Mouse (Mus musculus) layer of hippocampus, postnatal 14 days (tissue): ENCODE results near the gene Mrpl49. TPM values are rescaled to one million over a fixed set of nuclear protein-coding genes. Genes with fewer than 3 reads are reported as not detected.

Experiments used
- DNase-seq, 2 experiments: peaks; one replicate each; pipeline ENCODE4 v3.0.0; 2021 to 2022; ENCODE audit warnings: low spot score in 2 of 2, mixed read lengths in 1 of 2
- total RNA-seq, 2 experiments: library from RNA; stranded (reverse); gene quantifications; 2 replicates each; pipeline ENCODE4 v1.2.3; 2021

The Mrpl49 gene
- total RNA-seq, 2 experiments from 2014 or later, result 39.9 to 50.8 TPM

GRCm38 (mm10) chr19:6067724-6068415 is 10.3 kb upstream of the Mrpl49 start, which contains the start of gene Tm7sf2:
Gene Tm7sf2, minus strand, starts transcription at chr19:6068373.
- peak; percentile 86 to 93 for DNase-seq

DNA sequence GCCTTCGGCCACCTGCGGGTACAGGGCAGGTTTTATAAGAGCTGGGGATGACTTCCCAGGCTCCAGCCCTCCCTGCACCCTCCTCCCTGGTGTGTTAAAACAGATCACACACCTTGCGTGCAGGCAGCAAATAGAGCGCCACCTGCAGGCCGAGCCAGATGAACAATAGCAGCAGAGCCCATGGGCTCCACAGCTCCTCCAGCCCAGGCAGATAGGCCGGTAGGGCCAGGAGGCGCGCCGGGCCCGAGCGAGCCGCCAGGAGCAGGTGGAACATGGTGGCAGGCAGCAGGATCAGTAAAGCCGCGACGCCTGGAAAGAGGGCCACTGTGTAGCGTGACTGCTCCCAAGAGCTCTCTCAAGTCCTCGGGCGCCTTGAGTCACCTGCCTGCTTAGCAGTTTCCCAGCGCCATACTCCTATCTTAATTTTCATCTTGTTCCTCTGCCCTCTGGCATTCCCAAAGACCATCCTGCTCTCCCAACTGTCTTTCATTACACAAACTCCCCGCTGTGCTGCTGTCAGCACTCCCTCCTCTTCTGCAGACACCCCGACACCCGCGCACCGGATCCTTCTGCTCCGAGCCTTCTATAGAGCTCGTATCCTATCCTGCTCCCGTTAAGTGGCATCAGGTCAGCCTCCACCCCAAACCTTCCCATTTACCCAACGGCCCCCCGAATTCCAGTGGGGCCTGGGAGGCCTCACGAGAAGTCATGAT is 9.6 kb upstream of the Mrpl49 start:
- DNase-seq, result peak; percentile 82 to 87

GRCm38 (mm10) chr19:6066571-6066970 is 9.0 kb upstream of the Mrpl49 start:
- no peak for DNase-seq

DNA sequence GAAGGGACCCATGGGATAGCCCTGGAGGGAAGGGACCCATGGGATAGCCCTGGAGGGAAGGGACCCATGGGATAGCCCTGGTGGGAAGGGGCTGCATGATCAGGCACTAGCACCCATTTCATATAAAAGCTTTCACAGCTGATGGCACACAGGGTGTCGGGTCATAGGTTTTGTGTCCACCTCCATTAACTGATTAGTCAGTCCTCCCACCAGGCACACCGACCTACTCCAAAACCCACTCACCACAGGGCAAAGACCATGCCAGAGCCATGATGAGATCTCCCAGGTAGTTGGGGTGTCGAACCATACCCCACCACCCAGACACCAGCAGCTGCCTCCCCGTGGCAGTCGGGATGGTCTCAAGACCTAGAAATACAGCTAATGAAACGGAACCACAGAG is 5.5 kb upstream of the Mrpl49 start:
- DNase-seq, result no peak

DNA sequence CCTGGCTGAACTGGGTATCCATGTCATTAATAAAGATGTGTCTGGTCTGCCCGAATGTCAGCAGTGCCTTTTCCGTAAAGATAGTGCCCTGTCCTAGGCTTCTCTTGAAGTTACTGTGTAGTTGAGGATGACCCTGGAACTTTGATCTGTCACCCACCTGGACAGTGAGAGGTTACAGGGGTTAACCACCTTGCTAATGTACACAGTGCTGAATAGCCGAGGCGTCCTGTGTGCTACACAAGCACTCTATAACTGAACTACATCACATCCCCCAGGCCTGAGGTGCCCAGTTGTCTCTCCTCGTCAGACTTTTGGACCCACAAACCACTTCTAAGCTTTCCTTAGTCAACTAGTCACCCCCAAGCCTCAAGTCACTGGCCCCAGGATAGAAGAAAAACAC is 4.8 kb upstream of the Mrpl49 start:
- DNase-seq, result no peak

DNA sequence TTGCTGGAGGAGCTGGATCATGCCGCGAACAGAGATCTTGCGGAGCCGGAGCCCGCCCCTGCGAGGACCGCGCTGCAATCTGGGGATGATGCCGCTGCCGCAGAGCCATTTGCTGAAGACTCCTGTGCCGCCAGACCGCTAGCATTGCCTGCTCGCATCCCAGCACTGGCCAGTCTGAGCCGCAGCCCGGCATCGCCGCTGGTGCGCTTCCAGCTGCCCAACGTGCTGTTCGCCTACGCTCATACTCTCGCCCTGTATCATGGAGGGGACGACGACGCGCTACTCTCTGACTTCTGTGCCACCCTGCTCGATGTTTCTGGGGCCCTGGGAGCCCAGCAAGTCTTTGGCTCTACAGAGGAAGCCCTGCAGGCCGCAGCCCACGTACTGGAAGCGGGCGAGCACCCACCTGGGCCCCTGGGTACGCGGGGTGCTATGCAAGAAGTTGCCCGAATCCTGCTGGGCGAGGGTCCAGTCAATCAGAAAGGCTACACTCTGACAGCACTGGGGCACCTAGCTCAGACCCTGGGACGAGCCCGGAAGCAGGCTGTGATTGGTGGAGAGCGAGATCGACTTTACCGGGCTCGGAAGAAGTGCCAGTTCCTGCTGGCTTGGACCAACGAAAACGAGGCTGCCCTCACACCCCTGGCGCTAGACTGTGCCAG is 4.2 kb upstream of the Mrpl49 start:
- DNase-seq, result peak in 1 of 2 experiments; percentile 36

GRCm38 (mm10) chr19:6061021-6061533 is 3.5 kb upstream of the Mrpl49 start, which contains the start of gene Znhit2:
Gene Znhit2, plus strand, starts transcription at chr19:6061192.
- DNase-seq, result peak; percentile 90 to 96

DNA sequence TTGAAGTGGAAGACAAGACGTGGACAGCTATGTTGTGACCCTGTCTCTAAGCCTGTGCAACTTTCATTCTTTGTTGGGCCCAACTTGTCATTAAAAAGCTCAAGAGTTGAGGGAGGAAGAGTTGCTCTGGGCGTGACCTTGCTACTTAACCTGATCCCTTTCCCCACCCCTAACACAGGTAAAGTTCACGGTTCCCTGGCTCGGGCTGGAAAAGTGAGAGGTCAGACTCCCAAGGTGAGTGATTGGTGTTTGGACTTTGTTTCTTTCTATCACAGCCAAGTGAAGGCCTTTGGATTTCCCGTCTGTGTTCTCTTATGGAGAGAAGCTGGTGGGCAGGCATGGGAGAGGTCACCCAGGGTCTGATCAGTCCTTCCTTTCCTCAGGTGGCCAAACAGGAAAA is 1.4 kb upstream of the Mrpl49 start:
- DNase-seq, result no peak

GRCm38 (mm10) chr19:6058513-6058912 is 928 bp upstream of the Mrpl49 start:
- DNase-seq, result no peak

DNA sequence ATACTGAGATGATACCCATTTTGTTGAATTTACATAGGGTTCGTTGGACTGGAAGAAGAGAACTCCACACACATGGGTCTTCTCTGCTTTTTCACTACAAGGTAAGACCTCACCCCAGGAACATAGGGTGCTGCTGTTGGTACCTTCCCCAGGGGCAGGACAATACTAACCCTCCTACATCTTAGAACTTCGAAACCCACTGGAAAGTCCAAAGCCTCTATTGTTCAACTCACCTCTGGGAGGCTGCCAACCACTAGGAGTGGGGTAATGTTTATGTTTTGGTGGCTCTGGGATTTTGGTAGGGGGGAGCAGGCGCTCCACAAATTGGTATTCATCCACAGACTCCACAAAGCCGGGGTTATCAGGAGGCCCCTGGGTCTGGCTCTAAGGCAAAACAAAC is 889 bp downstream of the Mrpl49 start:
- no peak for DNase-seq

DNA sequence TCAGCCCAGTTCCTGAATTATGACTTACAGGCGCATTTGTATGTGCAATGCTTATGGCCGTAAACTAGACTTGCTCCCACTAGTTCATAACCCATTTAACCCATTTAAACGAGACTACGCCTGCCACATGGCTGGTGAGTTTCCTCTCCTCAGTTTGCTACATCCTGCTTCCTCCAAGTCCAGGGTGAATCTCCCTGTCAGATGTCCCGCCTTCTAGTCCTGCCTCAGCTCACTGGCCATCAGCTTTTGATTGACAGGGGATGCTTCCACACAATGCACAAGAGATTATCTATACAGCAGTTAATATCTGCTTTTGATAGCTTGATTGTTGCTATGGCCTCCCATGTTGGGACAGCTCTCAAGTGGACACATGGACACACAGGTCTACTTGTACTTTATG is 3.3 kb downstream of the Mrpl49 start:
- DNase-seq, result no peak

DNA sequence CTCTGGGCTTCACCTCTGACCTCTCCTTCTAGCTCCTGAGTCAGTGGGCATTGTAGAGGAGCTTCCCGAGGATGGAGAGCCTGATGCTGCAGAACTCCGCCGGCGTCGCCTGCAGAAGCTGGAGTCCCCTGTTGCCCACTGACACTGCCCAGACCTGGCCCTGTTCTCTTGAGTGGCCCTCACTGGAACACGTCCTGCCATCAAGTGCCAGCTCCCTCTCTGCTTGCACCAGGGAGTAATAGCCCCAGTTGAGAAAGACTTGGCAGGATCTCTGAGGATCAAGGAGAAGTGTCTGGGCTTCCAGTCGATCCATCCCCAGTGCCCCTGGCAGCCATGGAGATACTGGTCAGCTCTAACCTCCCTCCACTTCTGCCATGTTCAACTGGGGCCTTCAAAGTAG is 5.1 kb downstream of the Mrpl49 start:
- no peak for DNase-seq

GRCm38 (mm10) chr19:6048681-6049410 is 8.7 kb downstream of the Mrpl49 start:
- no peak for DNase-seq

- DNase-seq, result no peak
Observed at GRCm38 (mm10) chr19:6047899-6048166, 9.8 kb downstream of the Mrpl49 start.

GRCm38 (mm10) chr19:6047154-6047898 is 10.3 kb downstream of the Mrpl49 start:
- DNase-seq, result peak in 1 of 2 experiments; percentile 26

- DNase-seq, result peak; percentile 92 to 95
Observed at GRCm38 (mm10) chr19:6046294-6047153, 11.1 kb downstream of the Mrpl49 start, which contains the start of gene Syvn1. Gene Syvn1, plus strand, starts transcription at chr19:6046576.

DNA sequence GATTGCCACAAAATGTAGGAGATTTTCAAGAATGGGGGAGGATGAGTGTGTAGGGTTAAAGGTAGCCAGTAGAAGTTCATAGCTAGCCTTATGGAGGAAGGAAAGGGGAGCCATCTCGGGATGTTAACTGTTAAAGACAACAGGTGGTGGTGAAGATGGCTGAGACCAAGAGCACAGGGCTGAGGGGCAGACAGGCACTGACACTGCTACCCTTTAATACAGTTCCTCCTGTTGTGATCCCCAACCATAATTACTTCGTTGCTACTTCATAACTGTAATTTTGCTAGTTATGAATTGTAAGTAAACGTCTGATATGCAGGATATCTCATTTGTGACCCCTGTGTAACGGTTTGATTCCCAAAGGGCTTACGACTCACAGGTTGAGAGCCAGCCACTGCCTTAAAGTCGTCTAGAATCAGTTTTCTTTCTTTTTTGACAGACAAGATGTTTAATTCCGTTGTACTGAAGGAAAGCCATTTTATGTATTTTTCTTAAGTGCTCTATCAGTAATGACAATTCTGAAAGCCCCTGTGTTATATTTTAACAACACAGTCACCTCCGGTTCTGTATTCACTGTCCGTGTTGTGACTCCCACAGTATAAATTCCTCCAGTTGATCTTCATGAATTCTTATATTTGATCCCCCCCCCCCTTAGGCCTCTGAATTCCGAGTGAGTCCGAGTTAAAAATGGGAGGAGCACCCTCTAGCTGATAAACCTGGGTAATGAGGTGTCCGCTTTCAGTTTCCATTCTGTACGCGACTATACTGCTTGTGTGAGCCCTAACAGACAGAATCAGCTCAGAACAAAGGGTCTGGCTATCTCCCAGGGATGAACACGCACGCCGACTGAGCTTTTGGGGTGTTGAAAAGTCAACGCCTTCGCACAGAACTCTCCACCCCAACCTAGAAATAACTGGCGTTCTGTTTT is 12.0 kb downstream of the Mrpl49 start:
- DNase-seq, result no peak

- peak in 1 of 2 experiments; percentile 12 for DNase-seq
Observed at GRCm38 (mm10) chr19:6044102-6044501, 13.5 kb downstream of the Mrpl49 start.

DNA sequence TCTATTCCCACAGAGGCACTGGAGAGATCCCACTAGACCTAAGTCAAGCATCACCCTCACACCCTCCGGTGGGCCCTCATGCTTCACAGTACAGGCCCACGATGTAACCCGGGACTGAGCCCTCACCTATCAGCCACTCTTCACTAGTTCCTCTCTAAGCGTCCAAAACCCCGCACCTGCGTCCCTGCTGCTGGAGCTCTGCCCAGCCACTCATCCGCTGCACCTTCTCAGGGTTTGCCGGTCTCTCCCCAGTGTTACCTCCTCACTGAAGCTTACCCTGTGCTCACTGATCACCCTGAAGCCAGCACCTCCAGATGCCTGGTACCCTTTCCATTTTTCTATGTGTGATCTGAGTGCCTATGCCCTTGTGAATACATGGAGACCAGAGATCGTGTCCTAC is 15.3 kb downstream of the Mrpl49 start:
- DNase-seq, result no peak
